Mouse (Mus musculus): Measurements from ENCODE around the gene Slc12a8. TPM values are rescaled to one million over a fixed set of nuclear protein-coding genes. Genes with fewer than 3 reads are reported as not detected.

Gene Slc12a8
- total and polyA plus RNA-seq, 3 experiments = 12.2 to 17.4 (median 16.5) TPM

DNA sequence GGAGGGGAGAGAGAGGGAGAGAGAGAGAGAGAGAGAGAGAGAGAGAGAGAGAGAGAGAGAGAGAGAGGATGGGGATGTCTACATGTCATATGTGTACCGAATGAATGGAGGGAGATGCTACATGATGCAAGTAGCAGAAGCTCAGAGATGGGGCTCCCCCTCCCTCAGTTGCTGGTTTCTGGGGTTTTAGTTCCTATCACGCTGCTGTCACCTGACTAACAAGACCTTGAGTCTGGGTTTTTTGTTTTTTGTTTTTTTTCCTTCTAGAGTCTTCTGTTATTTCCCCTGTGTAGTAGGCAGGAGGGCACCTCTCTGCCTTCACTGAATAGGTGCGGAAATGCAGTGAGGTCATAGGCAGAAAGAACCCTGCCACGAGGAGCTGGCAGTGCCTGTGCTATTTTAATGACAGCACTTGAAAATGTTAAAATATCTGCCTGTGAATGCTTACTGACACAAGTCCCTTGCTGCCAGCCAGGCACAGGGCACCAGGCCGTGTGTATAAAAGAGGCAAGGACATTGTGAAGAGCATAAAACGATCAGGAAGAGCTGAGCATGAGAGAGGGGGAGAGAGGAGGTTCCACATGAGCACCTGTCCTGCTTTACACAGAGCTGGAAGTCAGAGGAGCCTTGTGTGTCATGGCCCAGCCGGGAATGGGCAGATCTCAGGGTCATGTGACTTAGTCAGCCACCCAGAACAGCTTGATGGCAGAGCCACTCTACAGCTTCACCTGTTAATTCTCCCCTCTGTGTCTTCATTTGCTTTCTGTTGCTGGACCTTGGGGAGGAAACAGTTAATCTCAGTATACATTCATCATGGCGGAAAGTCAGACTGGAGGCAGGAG is 89.8 kb downstream of the Slc12a8 start (continued):
- TF ChIP-seq BHLHE40 (IDR thresholded peaks at IDR 0.05; ENCODE audit: low read depth, low read length) (peak; percentile 99), MYC (IDR thresholded peaks at IDR 0.05; ENCODE audit: low read depth, low read length) (peak; percentile 99), POLR2AphosphoS2 (IDR thresholded peaks at IDR 0.05; ENCODE audit: low read depth, low read length) (no peak; the same call in 1 of the 2 replicates), NRF1 (IDR thresholded peaks at IDR 0.05; ENCODE audit: low read depth, low read length) (0 out of 2 replicates have a peak, but pooled peaks have one; percentile 20), HCFC1 (IDR thresholded peaks at IDR 0.05; ENCODE audit: low read depth, low read length) (peak; percentile 64), MAX (IDR thresholded peaks at IDR 0.05; ENCODE audit: low read length) (peak; percentile 95)

GRCm38 (mm10) chr16:33609554-33609953 is 92.4 kb downstream of the Slc12a8 start:
- Histone ChIP-seq H3K4me3 (replicated peaks in 1 of 3; ENCODE audit: low read depth in 2 of 3, low read length in 2 of 3, poor library complexity in 1 of 3) (peak overlapping the region in 1 of 3 experiments; percentile 57), H3K79me2 (replicated peaks; ENCODE audit: control insufficient read depth, extremely low read depth, insufficient read depth, poor library complexity, severe bottlenecking) (no peaks in the 10 kb centered on the region), H3K9ac (ENCODE audit: insufficient read depth, low read depth) (no peak overlapping the region), H3K36me3 (replicated peaks in 1 of 2; ENCODE audit: control insufficient read depth in 1 of 2, insufficient read depth in 1 of 2, low read length in 1 of 2) (peaks cover 14 to 69% of the 10 kb centered on the region in 2 experiments), H3K27me3 (replicated peaks) (no peaks in the 10 kb centered on the region), H3K9me3 (replicated peaks; ENCODE audit: low read length) (peaks cover 3% of the 10 kb centered on the region), H3K4me1 (ENCODE audit: control insufficient read depth in 1 of 2, insufficient read depth in 2 of 2) (peaks cover 50 to 64% of the 10 kb centered on the region in 2 experiments), H3K4me2 (ENCODE audit: insufficient read depth, low read depth, poor library complexity, severe bottlenecking) (no peak overlapping the region), H3K27ac (ENCODE audit: insufficient read depth, low read depth) (no peak overlapping the region)
- DNase-seq (ENCODE audit: extremely low read depth) = peak; percentile 35
- in situ Hi-C loops (cut with MboI; ENCODE audit: low pct_ligation_motif_present, low pct_unique_long_range_greater_than_20kb, low sequenced_read_pairs) (loop anchor here (5.0 kb wide), 1 partner anchor 63 kb away; no protein-coding TSS in a partner anchor), dilution Hi-C loops (cut with MboI; ENCODE audit: extremely low pct_ligation_motif_present, extremely low pct_unique_long_range_greater_than_20kb, low sequenced_read_pairs) (no loop called here)
- TF ChIP-seq MAFK (IDR thresholded peaks at IDR 0.05; ENCODE audit: insufficient replicate concordance, low read length) (no peak), TBP (conservative IDR thresholded peaks at IDR 0.05; ENCODE audit: low read depth, low read length) (no peak), USF1 (IDR thresholded peaks at IDR 0.05; ENCODE audit: low read depth, low read length) (no peak), ZC3H11A (IDR thresholded peaks at IDR 0.05; ENCODE audit: low read depth, low read length) (no peak), HCFC1 (IDR thresholded peaks at IDR 0.05; ENCODE audit: low read depth, low read length) (no peak), PAX5 (IDR thresholded peaks at IDR 0.05; ENCODE audit: low read length) (no peak), JUND (conservative IDR thresholded peaks at IDR 0.05; ENCODE audit: low read depth, low read length) (no peak), SIN3A (IDR thresholded peaks at IDR 0.05; ENCODE audit: low read length) (no peak), UBTF (IDR thresholded peaks at IDR 0.05; ENCODE audit: low read depth, low read length) (no peak), MYC (IDR thresholded peaks at IDR 0.05; ENCODE audit: low read depth, low read length) (peak; percentile 56; the same call in 1 of the 2 replicates), BHLHE40 (IDR thresholded peaks at IDR 0.05; ENCODE audit: low read depth, low read length) (peak; percentile 45), ZNF384 (IDR thresholded peaks at IDR 0.05; ENCODE audit: low read depth, low read length) (no peak), JUN (IDR thresholded peaks at IDR 0.05; ENCODE audit: insufficient read depth, low read depth, low read length) (no peak), EP300 (IDR thresholded peaks at IDR 0.05; ENCODE audit: low read length) (peak; percentile 60), CTCF (conservative IDR thresholded peaks at IDR 0.05 in 1 of 2, IDR thresholded peaks at IDR 0.05 in 1 of 2; ENCODE audit: low read depth in 2 of 2, low read length in 2 of 2) (no peak), NRF1 (IDR thresholded peaks at IDR 0.05; ENCODE audit: low read depth, low read length) (no peak), CHD1 (IDR thresholded peaks at IDR 0.05; ENCODE audit: low read depth, low read length) (no peak), ZKSCAN1 (IDR thresholded peaks at IDR 0.05; ENCODE audit: borderline replicate concordance, low read depth, low read length) (no peak), TCF12 (IDR thresholded peaks at IDR 0.05; ENCODE audit: low read depth, low read length) (peak; percentile 61), KAT2A (IDR thresholded peaks at IDR 0.05; ENCODE audit: insufficient replicate concordance, low read length) (no peak), SMC3 (IDR thresholded peaks at IDR 0.05; ENCODE audit: low read depth, low read length) (no peak; the same call in 1 of the 2 replicates), GABPA (IDR thresholded peaks at IDR 0.05; ENCODE audit: insufficient replicate concordance, low read depth, low read length) (no peak), ETS1 (conservative IDR thresholded peaks at IDR 0.05; ENCODE audit: low read depth, low read length) (peak; percentile 40; the same call in 1 of the 2 replicates), ELF1 (IDR thresholded peaks at IDR 0.05; ENCODE audit: low read depth, low read length) (no peak), RAD21 (IDR thresholded peaks at IDR 0.05; ENCODE audit: low read depth, low read length) (no peak), POLR2A (IDR thresholded peaks at IDR 0.05; ENCODE audit: low read depth, low read length) (no peak), USF2 (conservative IDR thresholded peaks at IDR 0.05; ENCODE audit: low read depth, low read length) (no peak), CHD2 (IDR thresholded peaks at IDR 0.05; ENCODE audit: low read length) (peak; percentile 17; the same call in 1 of the 2 replicates), POLR2AphosphoS2 (IDR thresholded peaks at IDR 0.05; ENCODE audit: low read depth, low read length) (no peak), MXI1 (IDR thresholded peaks at IDR 0.05; ENCODE audit: low read depth, low read length) (no peak), IRF4 (IDR thresholded peaks at IDR 0.05; ENCODE audit: low read depth, low read length) (no peak), MAX (IDR thresholded peaks at IDR 0.05; ENCODE audit: low read length) (no peak), MAZ (IDR thresholded peaks at IDR 0.05; ENCODE audit: low read depth, low read length) (no peak), NELFE (IDR thresholded peaks at IDR 0.05; ENCODE audit: low read depth, low read length) (no peak), E2F4 (IDR thresholded peaks at IDR 0.05; ENCODE audit: insufficient replicate concordance, low read depth, low read length) (no peak)
